Mouse (Mus musculus) stomach, postnatal 0 days (tissue): ENCODE results near the gene Krt28.

Experiments used
- CTCF ChIP-seq: IDR thresholded peaks from 2 replicates; pipeline ENCODE4 v1.5.1; 2016; ENCODE audit warnings: antibody characterized with exemption, low read depth, mild to moderate bottlenecking, moderate library complexity
- EP300 ChIP-seq: optimal IDR thresholded peaks from 2 replicates; pipeline ENCODE3; 2016; ENCODE audit warnings: antibody characterized with exemption

DNA sequence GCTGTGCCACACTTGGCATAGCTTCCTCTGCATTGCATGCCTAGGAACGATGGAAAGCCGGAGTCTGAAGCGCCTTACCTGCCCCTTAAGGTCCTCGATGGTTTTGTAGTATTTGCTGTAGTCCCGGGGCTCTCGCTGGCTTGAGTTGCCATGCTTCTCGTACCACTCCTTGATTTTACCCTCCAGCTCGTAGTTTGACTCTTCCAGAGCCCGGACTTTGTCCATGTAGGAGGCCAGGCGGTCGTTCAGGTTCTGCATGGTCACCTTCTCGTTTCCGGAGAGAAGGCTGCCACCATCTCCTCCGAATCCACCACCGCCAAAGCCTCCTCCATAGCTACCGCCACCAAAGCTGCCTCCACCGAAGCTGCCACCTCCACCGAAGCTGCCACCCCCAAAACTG, 14.0 kb upstream of the Krt28 start:
- TF ChIP-seq CTCF (no peak), EP300 (no peak)
